Mouse (Mus musculus): ENCODE measurements at regions not wholly inside any gene's neighbourhood (a gene's known extent, or its start where the extent isn't known, plus 50 kb on each side); places are given as distances from the start of the nearest gene placed in this dataset.

GRCm38 (mm10) chr13:35469361-35470198, 190.1 kb upstream of the Cdyl start:
- peak; percentile 3 for DNase-seq (ENCODE audit: low read depth, low spot score)

DNA sequence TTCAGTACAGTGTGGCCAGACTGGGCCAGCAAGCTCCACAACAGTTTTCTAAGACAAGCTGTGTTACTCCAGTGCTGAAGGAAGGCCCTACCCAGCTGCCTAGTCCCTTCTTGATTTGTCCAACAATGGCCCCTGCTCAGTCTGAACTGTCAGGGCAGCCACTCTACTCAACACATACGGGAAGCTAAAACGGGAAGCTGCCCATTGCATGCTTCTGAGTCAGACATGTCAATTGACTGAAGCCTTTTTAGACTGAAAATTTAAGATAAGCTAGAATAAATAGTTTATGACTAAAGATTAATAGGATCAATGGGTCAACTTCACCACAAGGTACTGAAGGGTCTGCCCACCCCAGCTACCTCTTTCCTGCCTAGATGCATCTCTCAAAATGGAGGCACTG, 181.4 kb upstream of the Cdyl start:
- no peak for DNase-seq (ENCODE audit: low read depth, low spot score)

- DNase-seq (ENCODE audit: low read depth, low spot score) = no peak
Observed at GRCm38 (mm10) chr13:35482340-35482739, 177.3 kb upstream of the Cdyl start.

- DNase-seq (ENCODE audit: low read depth, low spot score) = no peak
Observed at GRCm38 (mm10) chr13:35486125-35486524, 173.5 kb upstream of the Cdyl start.

- no peak for DNase-seq (ENCODE audit: low read depth, low spot score)
Observed at GRCm38 (mm10) chr13:35499776-35500175, 159.9 kb upstream of the Cdyl start.

DNA sequence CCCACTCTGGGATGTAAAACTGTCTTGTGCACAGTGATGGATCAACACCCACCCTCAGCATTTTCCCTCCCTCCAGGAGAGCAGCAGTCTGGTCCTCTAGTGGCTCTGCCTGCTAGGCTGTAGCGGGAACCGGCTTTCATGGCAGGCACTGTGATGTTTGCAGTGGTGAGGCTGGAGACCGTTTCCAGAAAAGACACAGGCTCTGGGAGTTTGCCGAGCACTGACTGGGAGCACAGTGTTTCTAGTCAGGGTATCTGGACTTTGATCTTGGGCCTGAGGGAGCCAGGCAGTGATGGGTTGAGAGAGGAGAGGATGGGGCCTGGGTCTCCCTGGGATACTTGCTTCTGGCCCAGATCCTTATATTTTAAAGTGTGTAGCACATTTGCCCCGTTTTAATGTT, 158.7 kb upstream of the Cdyl start:
- no peak for DNase-seq (ENCODE audit: low read depth, low spot score)

DNA sequence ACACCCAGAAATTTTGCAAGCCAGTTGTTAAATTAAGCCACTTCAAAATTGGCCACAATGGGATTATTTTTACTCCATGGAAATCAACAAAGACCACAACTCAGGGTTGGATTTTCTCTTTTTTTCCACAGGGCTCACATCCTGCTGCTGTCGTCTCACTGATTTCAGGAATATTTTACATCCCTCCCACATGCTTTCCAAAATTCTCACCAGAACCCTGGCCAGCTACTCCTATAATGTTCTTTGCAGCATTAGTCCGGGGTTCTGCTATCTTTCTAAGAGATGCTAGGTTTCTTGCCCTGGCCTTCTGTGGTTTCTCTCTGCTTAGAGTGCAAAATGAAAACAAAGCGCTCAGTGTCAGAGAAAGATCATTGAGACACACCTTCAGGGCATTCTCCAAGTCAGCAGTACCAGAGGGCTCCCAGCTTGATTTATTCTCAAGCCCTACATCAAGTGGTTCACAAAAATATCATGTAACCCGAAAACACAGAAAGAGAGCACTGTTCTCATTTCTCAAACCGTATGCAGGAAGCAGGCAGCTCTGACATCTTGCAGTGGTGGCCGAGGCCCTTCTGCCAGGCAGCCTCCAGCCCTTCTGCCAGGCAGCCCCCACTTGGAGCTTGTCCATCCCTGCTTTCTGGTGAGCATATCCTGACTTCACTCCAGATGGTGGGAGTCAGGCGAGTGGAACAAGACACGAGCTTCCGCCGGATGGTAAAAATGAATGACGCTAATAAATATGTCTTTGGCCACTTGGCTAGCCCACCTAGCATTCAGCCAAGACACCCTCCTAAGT, 158.1 kb upstream of the Cdyl start:
- no peak for DNase-seq (ENCODE audit: low read depth, low spot score)

- DNase-seq (ENCODE audit: low read depth, low spot score) = no peak
Observed at GRCm38 (mm10) chr13:35502147-35502522, 157.5 kb upstream of the Cdyl start.

DNA sequence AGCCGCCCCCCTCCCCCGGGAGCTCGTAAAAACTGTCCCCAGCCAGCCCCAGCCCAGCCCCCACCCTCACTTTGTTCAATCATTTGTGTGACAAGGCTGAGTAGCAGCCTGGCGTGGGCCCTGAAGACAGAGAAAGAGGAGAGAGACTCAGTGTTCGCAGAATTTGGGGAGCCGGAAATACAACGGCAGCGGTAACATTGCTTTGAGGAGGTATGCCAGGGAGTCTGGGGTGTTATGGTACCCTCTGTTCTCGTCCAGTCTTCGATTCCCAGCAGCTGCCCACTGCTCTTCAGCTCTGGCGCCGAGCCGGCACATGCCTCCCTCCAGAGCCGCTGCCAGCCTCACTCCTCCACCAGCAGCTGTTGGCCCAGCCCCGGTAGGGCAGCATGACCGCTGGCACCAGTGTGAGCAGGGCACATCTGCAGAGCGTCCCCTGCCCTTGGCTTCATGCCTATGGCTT, 156.2 kb upstream of the Cdyl start:
- no peak for DNase-seq (ENCODE audit: low read depth, low spot score)

DNA sequence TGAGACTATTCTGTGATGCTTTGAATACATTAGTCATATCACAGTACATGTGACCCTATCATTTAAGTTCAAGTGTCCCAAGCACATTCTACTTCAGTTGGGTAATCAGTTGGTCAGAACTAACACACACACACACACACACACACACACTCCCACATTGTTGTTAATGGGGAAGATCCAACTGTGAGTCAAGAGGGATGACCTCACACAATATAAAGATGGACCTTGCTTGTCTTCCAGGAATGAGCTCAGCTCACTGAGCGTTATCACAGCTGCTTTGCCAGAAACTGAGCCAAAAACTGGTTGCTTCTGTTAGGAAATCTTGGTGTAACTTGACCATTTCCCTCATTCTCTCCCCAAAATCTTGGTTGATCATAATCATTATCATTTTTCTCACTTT, 152.4 kb upstream of the Cdyl start:
- no peak for DNase-seq (ENCODE audit: low read depth, low spot score)

DNA sequence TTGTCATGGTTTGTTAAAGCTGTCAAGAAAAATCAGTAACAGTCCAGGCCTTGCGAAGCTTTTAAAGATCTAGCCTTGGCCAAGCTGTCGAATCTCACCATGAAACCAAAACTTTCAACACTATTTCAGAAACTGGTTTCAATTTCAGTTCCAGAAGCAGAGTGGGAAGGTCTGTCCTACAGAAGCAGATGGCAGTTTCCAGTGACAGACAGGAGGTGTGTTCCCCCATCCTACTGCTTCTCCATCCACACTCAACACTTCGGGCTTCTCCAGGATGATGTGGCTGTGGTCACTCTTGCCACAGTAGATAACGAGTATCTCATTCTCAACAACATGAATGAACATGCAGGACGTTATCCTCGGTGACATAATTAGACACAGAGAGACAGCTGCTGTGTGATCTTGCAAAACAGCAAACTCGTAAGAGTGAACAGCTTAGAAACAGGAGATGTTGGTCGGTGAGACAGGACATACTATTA, 147.6 kb upstream of the Cdyl start:
- no peak for DNase-seq (ENCODE audit: low read depth, low spot score)

GRCm38 (mm10) chr13:35513120-35513519, 146.5 kb upstream of the Cdyl start:
- no peak for DNase-seq (ENCODE audit: low read depth, low spot score)

- no peak for DNase-seq (ENCODE audit: low read depth, low spot score)
Observed at GRCm38 (mm10) chr13:35515291-35515690, 144.3 kb upstream of the Cdyl start.

GRCm38 (mm10) chr13:35517692-35518091, 141.9 kb upstream of the Cdyl start:
- no peak for DNase-seq (ENCODE audit: low read depth, low spot score)

GRCm38 (mm10) chr13:35522272-35522671, 137.4 kb upstream of the Cdyl start:
- no peak for DNase-seq (ENCODE audit: low read depth, low spot score)

GRCm38 (mm10) chr13:35529577-35529976, 130.1 kb upstream of the Cdyl start:
- no peak for DNase-seq (ENCODE audit: low read depth, low spot score)

DNA sequence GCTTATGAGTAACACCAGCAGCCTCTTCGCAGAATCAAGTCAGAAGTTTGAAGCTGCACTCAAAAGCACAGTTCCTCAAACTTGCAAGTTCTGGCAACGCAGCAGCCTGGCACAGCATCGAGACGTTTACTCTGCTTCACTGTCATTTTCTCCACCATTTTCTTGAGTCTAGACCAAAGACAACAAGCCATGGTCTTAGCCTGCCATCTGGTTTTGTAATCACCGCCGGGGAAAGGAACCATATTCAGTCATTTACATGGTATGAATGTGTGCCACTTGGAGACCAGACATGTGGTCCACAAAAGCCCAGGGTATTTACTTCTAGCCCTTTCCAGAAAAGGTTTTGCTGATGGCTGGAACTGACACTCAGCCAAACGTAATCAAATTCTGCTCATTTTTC, 122.5 kb upstream of the Cdyl start:
- no peak for DNase-seq (ENCODE audit: low read depth, low spot score)

- no peak for DNase-seq (ENCODE audit: low read depth, low spot score)
Observed at GRCm38 (mm10) chr13:35537936-35538335, 121.7 kb upstream of the Cdyl start.

DNA sequence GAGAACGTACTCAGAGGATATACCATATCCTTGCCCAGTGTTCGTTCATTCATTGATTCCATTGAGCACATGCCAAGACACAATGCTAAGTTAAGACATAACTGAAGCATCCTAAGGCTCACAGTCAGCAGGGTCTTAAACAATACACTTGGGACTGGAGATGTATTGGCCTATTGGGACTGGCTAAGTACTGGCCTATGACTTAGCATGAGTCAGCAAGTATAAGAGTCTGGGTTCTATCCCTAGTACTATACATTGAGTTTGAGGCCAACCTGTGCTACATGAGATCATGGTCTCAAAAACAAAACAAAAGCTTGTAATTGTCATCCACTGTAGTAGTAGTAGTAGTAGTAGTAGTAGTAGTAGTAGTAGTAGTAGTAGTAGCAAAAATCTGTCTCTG, 119.2 kb upstream of the Cdyl start:
- no peak for DNase-seq (ENCODE audit: low read depth, low spot score)

- no peak for DNase-seq (ENCODE audit: low read depth, low spot score)
Observed at GRCm38 (mm10) chr13:35541053-35541452, 118.6 kb upstream of the Cdyl start.

DNA sequence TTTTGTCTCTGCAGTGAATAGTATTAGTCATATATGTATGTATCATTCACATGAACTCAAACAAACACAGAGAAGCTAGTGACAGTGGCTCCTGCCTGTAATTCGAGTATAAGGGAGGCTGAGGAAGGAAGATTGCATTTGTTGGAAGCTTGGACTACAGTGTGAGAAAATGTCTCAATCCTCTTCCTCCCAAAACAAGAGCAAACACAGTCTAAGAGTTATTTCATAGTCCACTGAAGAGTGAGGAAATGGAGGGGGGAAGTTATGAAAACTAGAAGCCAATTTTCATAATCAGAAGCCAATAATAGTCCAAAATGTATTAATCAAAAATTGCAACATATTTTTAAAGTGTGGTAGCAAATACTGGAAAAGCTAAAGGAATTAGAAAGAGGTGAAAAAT, 95.6 kb upstream of the Cdyl start:
- DNase-seq (ENCODE audit: low read depth, low spot score) = no peak

DNA sequence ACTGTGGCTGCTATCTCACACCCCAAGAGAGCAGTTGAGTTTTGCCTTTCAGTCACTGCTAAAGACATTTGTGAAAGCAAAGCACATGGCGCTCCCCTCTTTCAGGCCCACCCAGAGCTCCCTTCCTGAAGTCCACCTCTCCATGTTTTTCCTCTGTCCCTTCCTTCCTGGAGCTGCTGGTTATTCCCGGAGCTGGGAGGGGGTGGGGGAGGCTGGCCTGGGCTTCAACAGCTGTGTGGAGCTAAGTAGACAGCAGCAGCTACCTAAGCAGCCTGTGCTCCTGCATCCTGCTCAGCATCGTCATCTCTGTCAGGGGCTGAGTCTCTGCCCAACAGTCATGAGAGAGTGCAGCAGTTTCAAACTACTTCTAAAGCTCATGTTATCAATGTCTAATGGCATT, 78.0 kb upstream of the Cdyl start:
- peak; percentile 16 for DNase-seq (ENCODE audit: low read depth, low spot score)

DNA sequence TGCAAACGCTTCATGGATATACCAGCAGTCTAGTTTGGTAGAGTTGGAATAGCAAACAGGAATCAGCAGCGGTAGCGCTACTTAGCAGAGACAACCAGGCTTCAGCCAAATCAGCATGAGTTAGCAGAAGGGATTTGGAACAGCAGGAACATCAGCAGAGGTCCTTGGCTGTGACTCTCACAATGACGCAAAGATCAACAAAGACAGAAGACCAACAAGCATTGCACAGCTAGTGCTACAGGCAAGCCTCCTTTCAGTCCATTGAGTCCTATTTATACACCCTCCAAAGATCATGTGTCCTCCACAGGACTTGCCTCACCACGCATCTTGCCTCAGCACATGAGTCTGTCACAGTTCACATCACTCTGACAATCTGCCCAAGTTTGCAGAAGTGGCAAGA, 61.6 kb upstream of the Cdyl start:
- no peak for DNase-seq (ENCODE audit: low read depth, low spot score)

Measured in retina, postnatal 7 days (tissue).